Mouse (Mus musculus) liver, postnatal 0 days (tissue): ENCODE measurements around the gene Zcchc7.

ENCODE experiments used
- CTCF ChIP-seq: sonication (generic); IDR thresholded peaks from 2 replicates; pipeline ENCODE4 v1.5.1; 2016; ENCODE audit warnings: antibody characterized with exemption, low read depth
- EP300 ChIP-seq: IDR thresholded peaks from 2 replicates; pipeline ENCODE4 v1.6.1; 2016; ENCODE audit warnings: antibody characterized with exemption, low read depth, mild to moderate bottlenecking

GRCm38 (mm10) chr4:44777711-44778110 lies 22.0 kb downstream of the Zcchc7 start:
- TF ChIP-seq CTCF (no peak), EP300 (no peak)
